Mouse (Mus musculus) ES-Bruce4 (cell line): ENCODE results near the gene Ppp1r15a. TPM values are rescaled to one million over a fixed set of nuclear protein-coding genes. Genes with fewer than 3 reads are reported as not detected.
"Not testable (repeated sequence)": the region's sequence is repeated elsewhere in the genome, so short reads cannot be mapped to it uniquely, and the experiment has no call there.

ENCODE experiments used
- H3K27ac ChIP-seq: 2 replicates; pipeline ENCODE4 v1.5.1; 2012; ENCODE audit warnings: low read length, inconsistent platforms; ENCODE audit not compliant: insufficient read depth
- H3K27me3 ChIP-seq: 2 replicates; pipeline ENCODE4 v1.6.1; 2012; ENCODE audit warnings: mild to moderate bottlenecking, low read length, inconsistent platforms; ENCODE audit not compliant: control insufficient read depth, poor library complexity, insufficient read depth, severe bottlenecking
- H3K36me3 ChIP-seq: 2 replicates; pipeline ENCODE4 v1.6.1; 2012; ENCODE audit warnings: inconsistent platforms, mild to moderate bottlenecking, low read length, moderate library complexity; ENCODE audit not compliant: control insufficient read depth, poor library complexity, insufficient read depth, severe bottlenecking
- H3K4me1 ChIP-seq: one replicate; pipeline ENCODE4 v1.8.1; 2011; ENCODE audit warnings: low read length; ENCODE audit not compliant: control insufficient read depth, insufficient read depth
- H3K4me3 ChIP-seq: 2 replicates; pipeline ENCODE4 v1.5.1; 2011; ENCODE audit warnings: low read depth, mild to moderate bottlenecking, low read length
- H3K9ac ChIP-seq: 2 replicates; pipeline ENCODE4 v1.6.1; 2012; ENCODE audit warnings: low read depth, mild to moderate bottlenecking, inconsistent platforms; ENCODE audit not compliant: poor library complexity, severe bottlenecking
- H3K9me3 ChIP-seq: replicated peaks from 2 replicates; pipeline ENCODE4 v1.6.1; 2012; ENCODE audit warnings: mild to moderate bottlenecking, low read length, inconsistent platforms; ENCODE audit not compliant: control insufficient read depth, poor library complexity, insufficient read depth, severe bottlenecking
- CTCF ChIP-seq: IDR thresholded peaks from one replicate; pipeline ENCODE4 v1.8.1; 2011; ENCODE audit warnings: low read depth, low read length
- EP300 ChIP-seq: IDR thresholded peaks from 2 replicates; pipeline ENCODE4 v1.6.1; 2011; ENCODE audit warnings: low read depth, low read length; ENCODE audit not compliant: insufficient read depth
- POLR2A ChIP-seq: IDR thresholded peaks from one replicate; pipeline ENCODE4 v1.8.1; 2011; ENCODE audit warnings: low read length; ENCODE audit not compliant: insufficient read depth
- polyA plus RNA-seq: library from polyadenylated mRNA; stranded (reverse); fragments of >200 nt; gene quantifications from 2 replicates; pipeline ENCODE4 v1.2.4, GENCODE M21; 2011; ENCODE audit warnings: low read depth; ENCODE audit not compliant: missing spikeins, insufficient read depth, insufficient read length

Ppp1r15a gene
- polyA plus RNA-seq, 1 experiment, result 15.5 TPM

- H3K36me3 ChIP-seq, result no peaks in the 10 kb centered on the region
- no peaks in the 10 kb centered on the region for H3K9me3 ChIP-seq
- H3K27me3 ChIP-seq, result no peaks in the 10 kb centered on the region
- no peak overlapping the region for H3K4me3 ChIP-seq
- H3K27ac ChIP-seq, result no peak overlapping the region
- no peak overlapping the region for H3K9ac ChIP-seq
- peaks cover 5% of the 10 kb centered on the region for H3K4me1 ChIP-seq
- no peak for TF ChIP-seq EP300
- no peak for TF ChIP-seq POLR2A
These were observed 36.5 kb downstream of the Ppp1r15a start for GRCm38 (mm10) chr7:45489578-45489977.

GRCm38 (mm10) chr7:45488293-45489204 is 37.5 kb downstream of the Ppp1r15a start, which contains the start of gene Dhdh:
Dhdh (minus strand) TSS chr7:45488805.
- Histone ChIP-seq H3K27me3 (no peaks in the 10 kb centered on the region), H3K4me1 (peaks cover 5% of the 10 kb centered on the region), H3K9me3 (no peaks in the 10 kb centered on the region), H3K4me3 (peak within 1 kb of the TSS; percentile 98), H3K27ac (no peak within 1 kb of the TSS; the same call in 1 of the 2 replicates), H3K9ac (peak within 1 kb of the TSS; percentile 87), H3K36me3 (no peaks in the 10 kb centered on the region)
- TF ChIP-seq POLR2A (peak; percentile 76), CTCF (no peak), EP300 (peak; percentile 52; the same call in 1 of the 2 replicates)

GRCm38 (mm10) chr7:45487861-45488292 is 38.2 kb downstream of the Ppp1r15a start:
- peaks cover 5% of the 10 kb centered on the region for H3K4me1 ChIP-seq
- peak overlapping the region; percentile 87 for H3K9ac ChIP-seq
- H3K27me3 ChIP-seq, result no peaks in the 10 kb centered on the region
- no peak for TF ChIP-seq EP300
- no peak for TF ChIP-seq POLR2A
- no peak for TF ChIP-seq CTCF
- no peaks in the 10 kb centered on the region for H3K9me3 ChIP-seq
- no peaks in the 10 kb centered on the region for H3K36me3 ChIP-seq
- H3K27ac ChIP-seq, result no peak overlapping the region
- peak overlapping the region; percentile 98 for H3K4me3 ChIP-seq

GRCm38 (mm10) chr7:45486761-45487415 is 39.2 kb downstream of the Ppp1r15a start, which contains the start of gene Gm45808:
Gm45808 (minus strand) TSS chr7:45486811.
- Histone ChIP-seq H3K4me3 (no peak within 1 kb of the TSS), H3K9ac (peak within 1 kb of the TSS; percentile 87), H3K27me3 (no peaks in the 10 kb centered on the region), H3K9me3 (no peaks in the 10 kb centered on the region), H3K4me1 (no peaks in the 10 kb centered on the region), H3K27ac (no peak within 1 kb of the TSS), H3K36me3 (no peaks in the 10 kb centered on the region)
- TF ChIP-seq EP300 (no peak), CTCF (no peak), POLR2A (no peak)

- no peak overlapping the region for H3K9ac ChIP-seq
- no peak overlapping the region for H3K27ac ChIP-seq
- no peaks in the 10 kb centered on the region for H3K9me3 ChIP-seq
- H3K36me3 ChIP-seq, result no peaks in the 10 kb centered on the region
- no peaks in the 10 kb centered on the region for H3K4me1 ChIP-seq
- H3K4me3 ChIP-seq, result no peak overlapping the region
- H3K27me3 ChIP-seq, result no peaks in the 10 kb centered on the region
- TF ChIP-seq EP300 (no peak), POLR2A (no peak), CTCF (no peak)
These were observed 39.9 kb downstream of the Ppp1r15a start for GRCm38 (mm10) chr7:45486158-45486557.

GRCm38 (mm10) chr7:45484985-45485384 is 41.1 kb downstream of the Ppp1r15a start:
- not testable (repeated sequence) for H3K27ac ChIP-seq, H3K27me3 ChIP-seq, H3K4me3 ChIP-seq, H3K36me3 ChIP-seq, H3K9me3 ChIP-seq, H3K9ac ChIP-seq, H3K4me1 ChIP-seq
